Mouse (Mus musculus): ENCODE data around the gene Ptprc. TPM values are rescaled to one million over a fixed set of nuclear protein-coding genes. Genes with fewer than 3 reads are reported as not detected.

Ptprc gene
- polyA plus RNA-seq, 1 experiment from 2014 or later: 4.6 TPM

DNA sequence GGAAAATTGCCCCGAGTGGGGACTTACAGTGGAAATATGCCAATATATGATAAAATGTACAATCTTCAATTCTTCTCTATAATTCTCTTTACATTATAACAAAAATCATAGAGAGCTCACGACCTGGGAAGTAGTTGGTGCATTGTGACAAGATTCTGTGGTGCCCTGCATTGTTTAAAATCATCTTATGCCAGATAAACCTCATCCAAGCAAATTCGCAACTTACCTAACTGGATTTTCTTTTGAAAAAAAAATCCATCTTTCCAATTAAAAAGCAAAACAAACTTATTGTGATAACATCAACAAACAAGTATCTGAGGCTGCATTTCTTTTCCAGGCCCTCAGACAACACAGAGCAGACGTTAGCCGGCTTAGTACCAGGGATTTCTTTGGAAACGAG is 1.8 kb downstream of the Ptprc start:
- Histone ChIP-seq H3K27ac (no peak overlapping the region), H3K36me3 (no peaks in the 10 kb centered on the region), H3K27me3 (no peaks in the 10 kb centered on the region), H3K9ac (no peak overlapping the region), H3K4me3 (no peak overlapping the region), H3K4me1 (no peaks in the 10 kb centered on the region), H3K9me3 (no peaks in the 10 kb centered on the region), H3K4me2 (no peak overlapping the region)
- no peak for ATAC-seq (ENCODE audit: insufficient number of reproducible peaks, low FRiP score, low TSS enrichment, low read depth)
- WGBS: 80% methylated on average over 6 of the region's 6 CpGs

DNA sequence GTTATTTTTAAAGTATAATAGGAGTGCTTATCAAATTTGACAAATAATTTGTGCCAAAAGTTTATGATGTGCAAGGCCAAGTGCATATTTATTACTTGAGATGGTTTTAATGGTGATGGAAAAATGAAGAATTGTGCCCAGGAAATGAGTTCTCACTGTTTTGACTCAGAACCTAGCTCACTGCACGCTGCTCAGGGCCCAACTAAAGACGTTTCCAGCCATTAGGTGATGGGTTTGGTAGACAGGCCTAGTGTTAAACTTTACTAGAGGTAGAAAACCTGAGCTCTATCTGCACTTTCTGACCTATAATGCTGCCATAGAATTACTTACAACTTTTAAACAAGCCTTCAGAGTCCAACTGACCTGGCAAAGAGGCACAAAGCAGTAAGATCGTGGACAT is 3.0 kb downstream of the Ptprc start:
- H3K4me1 ChIP-seq: no peaks in the 10 kb centered on the region
- 47% methylated on average over 3 of the region's 3 CpGs for WGBS
- no peaks in the 10 kb centered on the region for H3K36me3 ChIP-seq
- H3K9me3 ChIP-seq: no peaks in the 10 kb centered on the region
- H3K9ac ChIP-seq: no peak overlapping the region
- no peak overlapping the region for H3K27ac ChIP-seq
- no peak overlapping the region for H3K4me3 ChIP-seq
- H3K27me3 ChIP-seq: no peaks in the 10 kb centered on the region
- ATAC-seq (ENCODE audit: insufficient number of reproducible peaks, low FRiP score, low TSS enrichment, low read depth): no peak
- no peak overlapping the region for H3K4me2 ChIP-seq

DNA sequence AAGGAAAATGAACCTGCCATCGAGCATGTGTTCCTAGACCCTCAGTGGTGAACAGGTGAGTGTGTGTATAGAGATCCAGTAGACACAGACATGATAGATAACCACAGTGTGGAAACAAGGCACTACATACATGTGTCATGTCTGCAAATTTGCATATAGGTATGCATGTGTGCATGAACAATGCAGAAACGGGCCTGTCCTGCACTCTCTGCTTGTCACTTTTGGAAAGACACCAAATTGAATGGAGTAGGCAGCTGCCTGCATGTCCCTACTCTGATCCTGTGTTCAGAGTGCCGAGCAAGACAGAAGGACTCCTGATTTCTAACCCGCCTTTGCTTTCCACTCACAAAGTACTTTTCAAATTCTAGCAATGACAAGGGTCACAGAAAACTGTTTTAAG is 3.4 kb downstream of the Ptprc start:
- WGBS: 76% methylated on average over 4 of the region's 4 CpGs
- H3K27me3 ChIP-seq: no peaks in the 10 kb centered on the region
- no peak overlapping the region for H3K4me3 ChIP-seq
- no peaks in the 10 kb centered on the region for H3K9me3 ChIP-seq
- H3K4me1 ChIP-seq: no peaks in the 10 kb centered on the region
- no peak overlapping the region for H3K4me2 ChIP-seq
- H3K36me3 ChIP-seq: no peaks in the 10 kb centered on the region
- H3K27ac ChIP-seq: no peak overlapping the region
- no peak for ATAC-seq (ENCODE audit: insufficient number of reproducible peaks, low FRiP score, low TSS enrichment, low read depth)
- H3K9ac ChIP-seq: no peak overlapping the region

DNA sequence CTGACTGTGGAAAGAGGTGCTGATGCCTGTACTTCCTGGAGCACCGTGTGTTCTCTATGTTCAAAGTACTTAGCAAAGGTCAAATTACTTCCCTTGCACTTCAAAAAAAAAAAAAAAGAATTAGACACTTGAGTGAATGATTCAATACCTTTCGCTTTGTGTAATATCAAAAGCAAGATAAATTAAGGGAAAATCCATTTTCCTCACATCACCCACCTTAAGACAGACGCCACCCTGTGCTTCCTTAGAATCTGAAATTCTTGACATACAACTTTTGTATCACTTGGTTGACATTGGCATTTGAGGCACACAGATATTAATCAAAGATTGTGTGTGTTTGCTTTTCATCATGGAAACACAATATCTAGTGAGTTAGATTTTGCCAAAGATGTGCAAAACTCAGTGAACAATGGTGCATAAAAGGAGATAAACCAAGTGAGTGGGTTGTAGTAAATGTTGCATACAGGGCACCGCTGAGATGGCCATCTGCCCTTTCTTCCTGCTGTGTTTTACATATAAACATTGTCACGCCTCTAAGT is 9.2 kb downstream of the Ptprc start:
- no peak overlapping the region for H3K4me2 ChIP-seq
- no peak overlapping the region for H3K27ac ChIP-seq
- H3K36me3 ChIP-seq: no peaks in the 10 kb centered on the region
- H3K4me1 ChIP-seq: no peaks in the 10 kb centered on the region
- H3K9me3 ChIP-seq: no peaks in the 10 kb centered on the region
- ATAC-seq (ENCODE audit: insufficient number of reproducible peaks, low FRiP score, low TSS enrichment, low read depth): no peak
- no peak overlapping the region for H3K9ac ChIP-seq
- H3K4me3 ChIP-seq: no peak overlapping the region
- H3K27me3 ChIP-seq: no peaks in the 10 kb centered on the region
- WGBS: 77% methylated on average over 5 of the region's 5 CpGs

DNA sequence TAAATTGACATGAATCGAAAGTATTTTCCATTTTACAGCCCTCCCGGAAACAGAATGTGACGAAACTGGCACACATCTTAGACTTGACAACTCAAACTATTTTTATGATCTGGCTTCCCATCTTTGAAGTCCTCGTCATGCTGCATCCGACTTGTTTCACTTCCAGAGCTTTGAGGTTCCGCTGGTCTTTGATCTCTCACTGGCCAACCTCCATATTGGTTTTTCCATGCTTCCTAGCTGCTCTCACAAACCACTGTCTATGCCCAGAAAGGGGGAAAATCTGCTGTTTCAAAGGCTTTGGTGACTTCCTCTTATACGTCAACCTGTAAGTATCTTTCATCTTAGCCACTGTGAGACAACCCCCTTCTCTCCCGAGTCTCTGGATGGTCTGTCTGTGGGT is 12.9 kb downstream of the Ptprc start:
- Histone ChIP-seq H3K9ac (no peak overlapping the region), H3K27ac (no peak overlapping the region), H3K4me2 (no peak overlapping the region), H3K27me3 (no peaks in the 10 kb centered on the region), H3K36me3 (no peaks in the 10 kb centered on the region), H3K4me1 (no peaks in the 10 kb centered on the region), H3K9me3 (no peaks in the 10 kb centered on the region), H3K4me3 (no peak overlapping the region)
- no peak for ATAC-seq (ENCODE audit: insufficient number of reproducible peaks, low FRiP score, low TSS enrichment, low read depth)
- 69% methylated on average over 8 of the region's 8 CpGs for WGBS

DNA sequence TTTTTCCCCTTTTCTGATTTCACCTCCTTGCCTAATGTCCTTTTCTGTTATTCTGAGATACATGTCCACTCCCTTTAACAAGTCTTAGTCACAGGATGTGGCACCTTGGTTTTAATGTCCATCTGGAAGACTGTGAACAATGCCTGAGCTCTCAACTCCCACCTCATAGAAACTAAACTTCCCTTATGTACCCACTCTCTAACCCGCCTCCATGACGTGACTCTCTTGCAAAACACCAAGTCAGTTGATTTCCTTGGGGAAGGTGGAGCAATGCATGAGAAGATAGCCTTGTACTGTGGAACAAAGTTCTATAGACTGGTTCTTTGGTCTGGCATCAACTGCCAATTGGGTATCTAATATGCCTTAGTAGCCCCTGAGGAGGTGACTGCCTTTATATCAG is 16.6 kb downstream of the Ptprc start:
- no peak for ATAC-seq (ENCODE audit: insufficient number of reproducible peaks, low FRiP score, low TSS enrichment, low read depth)
- H3K27me3 ChIP-seq: no peaks in the 10 kb centered on the region
- WGBS: 79% methylated on average over 2 of the region's 2 CpGs
- H3K4me2 ChIP-seq: no peak overlapping the region
- H3K9me3 ChIP-seq: no peaks in the 10 kb centered on the region
- H3K36me3 ChIP-seq: no peaks in the 10 kb centered on the region
- H3K4me1 ChIP-seq: no peaks in the 10 kb centered on the region
- H3K4me3 ChIP-seq: no peak overlapping the region
- no peak overlapping the region for H3K27ac ChIP-seq
- no peak overlapping the region for H3K9ac ChIP-seq

DNA sequence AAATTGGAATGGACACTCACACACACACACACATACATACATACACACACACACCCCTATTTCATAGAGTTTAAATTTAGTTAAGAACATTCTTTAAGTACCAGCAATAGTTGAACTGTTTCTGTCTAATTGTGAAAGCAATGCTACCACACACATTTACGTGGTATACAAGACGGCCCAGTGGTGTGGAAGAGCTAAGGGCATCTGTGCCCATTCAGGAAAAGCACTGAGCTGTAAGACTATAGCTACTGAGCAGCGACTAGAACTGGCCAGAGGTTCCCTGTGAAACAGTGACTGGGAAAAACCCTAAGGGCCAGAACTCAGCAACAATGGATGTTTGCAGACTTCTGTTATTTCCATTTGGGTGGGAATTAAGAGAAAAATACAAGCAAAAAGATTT is 17.3 kb downstream of the Ptprc start:
- Histone ChIP-seq H3K27ac (no peak overlapping the region), H3K9ac (no peak overlapping the region), H3K4me2 (no peak overlapping the region), H3K36me3 (no peaks in the 10 kb centered on the region), H3K4me1 (no peaks in the 10 kb centered on the region), H3K4me3 (no peak overlapping the region), H3K27me3 (no peaks in the 10 kb centered on the region), H3K9me3 (no peaks in the 10 kb centered on the region)
- ATAC-seq (ENCODE audit: insufficient number of reproducible peaks, low FRiP score, low TSS enrichment, low read depth): no peak
- 61% methylated on average over 3 of the region's 3 CpGs for WGBS

DNA sequence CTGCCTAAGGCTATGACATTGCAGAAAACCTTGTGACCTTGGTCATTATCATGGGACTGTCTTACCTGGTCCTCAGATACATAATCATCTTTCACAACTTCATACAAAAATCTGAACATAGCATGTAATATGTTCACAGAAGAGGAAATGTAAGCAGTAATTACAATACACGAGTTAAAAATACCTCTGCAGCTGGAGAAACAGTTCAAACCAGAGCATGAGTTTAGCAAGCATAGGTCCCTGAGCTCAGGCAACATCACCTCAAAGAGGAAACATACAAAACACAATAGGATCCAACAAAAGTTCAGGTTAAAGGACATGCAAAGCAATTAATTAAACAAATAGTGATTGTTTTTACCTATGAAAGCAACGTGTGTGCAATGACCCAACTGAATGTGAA is 17.8 kb downstream of the Ptprc start:
- no peak overlapping the region for H3K9ac ChIP-seq
- no peaks in the 10 kb centered on the region for H3K36me3 ChIP-seq
- H3K4me3 ChIP-seq: no peak overlapping the region
- no peaks in the 10 kb centered on the region for H3K27me3 ChIP-seq
- WGBS: 67% methylated on average over 2 of the region's 2 CpGs
- H3K9me3 ChIP-seq: no peaks in the 10 kb centered on the region
- H3K27ac ChIP-seq: no peak overlapping the region
- H3K4me1 ChIP-seq: no peaks in the 10 kb centered on the region
- no peak overlapping the region for H3K4me2 ChIP-seq
- no peak for ATAC-seq (ENCODE audit: insufficient number of reproducible peaks, low FRiP score, low TSS enrichment, low read depth)

DNA sequence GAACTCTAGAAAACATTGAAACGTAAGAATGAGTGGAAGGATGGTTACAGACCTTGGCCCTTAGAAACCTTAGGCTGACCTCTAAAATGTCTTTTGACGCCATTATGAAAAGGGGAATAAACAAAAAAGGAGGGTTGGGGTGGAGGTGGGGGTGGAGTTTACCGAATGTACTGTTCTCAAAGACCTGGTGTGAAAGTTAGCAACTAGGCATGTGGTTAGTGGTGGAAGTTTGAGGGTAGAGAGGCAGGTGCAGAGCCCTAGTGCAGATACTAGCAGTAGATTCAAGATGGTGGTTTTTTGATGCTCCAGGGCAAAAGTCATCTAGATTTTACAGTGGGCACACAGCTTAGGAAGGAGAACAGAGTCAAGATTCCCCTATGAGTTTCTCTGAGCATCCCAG is 18.5 kb downstream of the Ptprc start:
- no peaks in the 10 kb centered on the region for H3K9me3 ChIP-seq
- H3K4me3 ChIP-seq: no peak overlapping the region
- WGBS: 83% methylated on average over 3 of the region's 3 CpGs
- H3K27me3 ChIP-seq: no peaks in the 10 kb centered on the region
- H3K9ac ChIP-seq: no peak overlapping the region
- H3K4me1 ChIP-seq: no peaks in the 10 kb centered on the region
- no peak overlapping the region for H3K27ac ChIP-seq
- no peak overlapping the region for H3K4me2 ChIP-seq
- ATAC-seq (ENCODE audit: insufficient number of reproducible peaks, low FRiP score, low TSS enrichment, low read depth): no peak
- no peaks in the 10 kb centered on the region for H3K36me3 ChIP-seq

DNA sequence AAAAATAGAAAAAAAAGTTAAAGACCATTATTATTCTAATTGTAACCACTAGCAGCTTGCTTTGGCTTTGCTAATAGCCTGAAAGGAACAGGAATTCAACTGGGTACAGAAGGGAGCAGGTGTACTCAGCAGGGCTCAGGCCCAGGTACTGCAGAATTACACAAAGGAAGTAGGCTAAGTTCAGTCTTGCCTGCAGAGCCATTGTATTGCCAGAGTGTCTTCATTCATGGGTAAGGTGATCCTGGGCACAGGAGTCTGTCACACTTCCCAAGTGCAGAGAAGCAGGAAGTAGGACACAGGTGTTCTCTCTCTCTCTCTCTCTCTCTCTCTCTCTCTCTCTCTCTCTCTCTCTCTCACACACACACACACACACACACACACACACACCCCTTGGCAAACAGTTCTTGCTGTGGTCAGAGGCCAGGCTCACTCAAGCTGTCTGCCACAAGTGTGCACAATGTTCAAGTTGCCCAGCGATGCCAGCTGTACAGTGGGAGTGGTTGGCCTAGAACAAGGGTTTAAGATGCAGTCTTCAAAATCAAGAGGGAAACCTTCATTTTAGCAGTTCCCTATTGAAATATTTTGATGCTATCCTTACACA is 21.2 kb downstream of the Ptprc start:
- Histone ChIP-seq H3K9me3 (no peaks in the 10 kb centered on the region), H3K4me1 (no peaks in the 10 kb centered on the region), H3K27me3 (no peaks in the 10 kb centered on the region), H3K9ac (no peak overlapping the region), H3K36me3 (no peaks in the 10 kb centered on the region), H3K27ac (no peak overlapping the region), H3K4me2 (no peak overlapping the region), H3K4me3 (no peak overlapping the region)
- 52% methylated on average over 1 of the region's 1 CpGs for WGBS
- no peak for ATAC-seq (ENCODE audit: insufficient number of reproducible peaks, low FRiP score, low TSS enrichment, low read depth)

DNA sequence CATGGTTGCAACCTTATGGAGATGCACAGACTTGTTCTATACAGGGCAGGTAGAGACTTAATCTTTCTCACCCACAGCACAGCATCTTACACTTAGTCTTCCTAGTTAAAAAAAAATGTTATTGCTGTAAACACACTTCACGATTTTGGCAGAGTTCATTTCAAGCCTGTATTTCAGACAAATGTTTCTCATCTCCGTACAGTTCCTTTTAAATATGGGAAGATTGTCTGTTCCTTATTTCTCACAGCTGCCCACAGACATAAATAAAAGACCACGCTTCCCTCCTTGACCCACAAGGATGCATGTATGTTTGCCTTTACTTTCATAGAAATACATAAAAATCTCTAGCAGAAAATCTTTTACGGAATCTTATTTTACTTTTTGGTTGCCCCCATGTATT is 22.4 kb downstream of the Ptprc start:
- ATAC-seq (ENCODE audit: insufficient number of reproducible peaks, low FRiP score, low TSS enrichment, low read depth): no peak
- Histone ChIP-seq H3K9ac (no peak overlapping the region), H3K9me3 (no peaks in the 10 kb centered on the region), H3K4me3 (no peak overlapping the region), H3K4me2 (no peak overlapping the region), H3K27ac (no peak overlapping the region), H3K4me1 (no peaks in the 10 kb centered on the region), H3K36me3 (no peaks in the 10 kb centered on the region), H3K27me3 (no peaks in the 10 kb centered on the region)
- WGBS: 56% methylated on average over 4 of the region's 4 CpGs

DNA sequence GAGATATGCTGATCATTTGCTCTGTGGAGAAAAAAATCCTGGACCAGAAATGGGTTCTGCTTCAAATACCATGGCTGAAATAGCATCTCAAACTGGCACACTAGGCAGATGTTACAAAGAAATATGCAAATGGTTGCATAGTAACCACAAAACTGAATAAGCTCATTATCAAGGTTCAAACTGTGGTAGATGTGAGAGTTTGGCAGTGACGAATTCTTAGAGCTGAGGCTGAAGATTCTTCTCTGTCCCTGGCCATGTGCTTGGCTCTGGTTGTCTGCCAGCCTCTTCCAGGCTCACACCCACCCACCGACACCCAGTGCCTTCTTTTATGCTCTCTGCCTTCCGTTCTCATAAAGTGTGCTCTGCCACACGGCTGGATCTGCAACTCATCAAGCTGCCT is 26.7 kb downstream of the Ptprc start:
- H3K9ac ChIP-seq: no peak overlapping the region
- 30% methylated on average over 4 of the region's 4 CpGs for WGBS
- H3K27ac ChIP-seq: no peak overlapping the region
- no peaks in the 10 kb centered on the region for H3K27me3 ChIP-seq
- no peaks in the 10 kb centered on the region for H3K9me3 ChIP-seq
- ATAC-seq (ENCODE audit: insufficient number of reproducible peaks, low FRiP score, low TSS enrichment, low read depth): no peak
- H3K36me3 ChIP-seq: no peaks in the 10 kb centered on the region
- no peak overlapping the region for H3K4me2 ChIP-seq
- H3K4me3 ChIP-seq: no peak overlapping the region
- H3K4me1 ChIP-seq: no peaks in the 10 kb centered on the region

DNA sequence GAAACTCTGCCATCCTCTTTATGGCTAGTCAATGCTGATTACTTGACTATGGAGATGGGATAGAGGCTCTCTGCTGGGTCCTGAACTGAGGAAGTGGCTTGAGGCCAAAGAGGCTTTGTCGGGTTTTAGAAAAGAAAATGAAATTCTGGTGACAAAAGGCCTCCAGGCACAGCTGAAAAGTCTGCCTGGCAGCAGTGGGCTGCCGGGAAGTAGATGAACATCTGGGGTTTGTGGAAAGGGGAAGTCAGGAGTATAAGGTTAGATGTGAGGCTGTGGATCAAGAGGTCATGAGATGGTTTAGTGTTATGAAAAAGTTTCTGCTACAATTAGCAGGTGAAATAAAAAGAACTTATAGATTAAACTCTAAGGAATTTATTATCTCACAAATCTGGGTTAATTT is 29.9 kb downstream of the Ptprc start:
- 28% methylated on average over 2 of the region's 2 CpGs for WGBS
- Histone ChIP-seq H3K9me3 (no peaks in the 10 kb centered on the region), H3K4me1 (no peaks in the 10 kb centered on the region), H3K4me2 (no peak overlapping the region), H3K27ac (no peak overlapping the region), H3K4me3 (no peak overlapping the region), H3K36me3 (no peaks in the 10 kb centered on the region), H3K9ac (no peak overlapping the region), H3K27me3 (no peaks in the 10 kb centered on the region)
- ATAC-seq (ENCODE audit: insufficient number of reproducible peaks, low FRiP score, low TSS enrichment, low read depth): no peak
